Mouse (Mus musculus): ENCODE data around the gene Cfap298.

DNA sequence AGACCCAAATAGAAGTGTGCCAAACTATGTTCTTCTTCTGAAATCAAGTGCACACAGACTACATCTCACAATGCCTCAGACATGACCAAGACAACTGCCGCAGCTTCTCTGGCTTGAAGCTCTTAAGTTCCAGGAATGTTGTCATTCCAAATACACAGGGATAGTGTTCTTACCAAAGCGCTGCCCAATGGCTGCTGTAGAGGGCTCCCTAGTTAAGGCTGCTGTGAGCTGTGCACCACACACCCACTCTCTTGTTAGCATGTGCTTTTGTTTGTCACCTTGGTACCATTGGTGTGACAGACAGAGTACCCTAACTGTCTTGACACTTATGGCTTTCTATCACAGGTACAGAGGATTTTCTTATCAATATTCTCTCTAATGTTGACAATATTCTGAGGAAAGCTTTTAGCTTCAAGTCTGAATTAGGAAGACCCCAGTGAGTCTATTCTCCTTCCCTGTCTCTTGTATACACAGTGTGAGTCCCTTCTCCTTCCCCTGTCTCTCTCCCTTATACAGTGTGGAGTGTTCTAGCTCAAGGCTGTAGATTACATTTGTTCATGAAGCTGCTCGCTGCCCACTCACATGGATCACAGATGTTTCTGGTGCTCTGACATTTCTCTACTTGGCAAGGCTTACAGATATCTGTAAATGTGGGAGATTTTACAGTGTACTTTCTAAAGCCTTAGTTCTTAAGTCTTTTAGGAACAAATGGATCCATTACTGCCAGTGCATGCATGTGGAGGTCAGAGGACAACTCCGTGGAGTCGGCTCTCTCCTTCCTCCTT lies 23.6 kb upstream of the Cfap298 start:
- TF ChIP-seq CTCF (IDR thresholded peaks at IDR 0.05; ENCODE audit: borderline replicate concordance, insufficient read depth, low read length) (no peak), POLR2A (IDR thresholded peaks at IDR 0.05; ENCODE audit: low read depth, low read length) (no peak)
